Mouse (Mus musculus) urinary bladder, postnatal 14 days (tissue): Measurements from ENCODE around the gene Satb2.

Source experiments
- DNase-seq: peaks from one replicate; pipeline ENCODE4 v3.0.0; 2021; ENCODE audit warnings: low spot score

Gene Satb2

DNA sequence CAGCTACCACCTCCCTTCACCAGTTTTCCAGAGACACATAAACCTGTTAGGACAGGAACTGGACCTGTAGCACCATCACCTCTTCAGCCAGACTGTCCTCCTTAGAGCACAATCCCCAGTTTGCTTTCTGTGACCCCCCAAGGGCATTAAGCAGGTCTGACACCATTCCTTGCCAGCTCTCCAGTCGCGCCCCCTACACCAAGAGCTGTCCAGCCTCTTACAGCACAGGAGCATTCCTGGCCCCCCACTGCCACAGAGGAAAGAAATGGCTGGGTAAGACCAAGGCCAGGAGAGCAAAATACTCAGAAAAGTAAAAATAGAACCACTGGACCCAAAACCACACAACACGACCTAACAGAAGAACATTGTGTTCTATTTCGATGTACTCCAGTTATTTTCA, 48.4 kb downstream of the Satb2 start:
- DNase-seq: no peak

GRCm38 (mm10) chr1:56928731-56929130, 49.7 kb downstream of the Satb2 start:
- no peak for DNase-seq

DNA sequence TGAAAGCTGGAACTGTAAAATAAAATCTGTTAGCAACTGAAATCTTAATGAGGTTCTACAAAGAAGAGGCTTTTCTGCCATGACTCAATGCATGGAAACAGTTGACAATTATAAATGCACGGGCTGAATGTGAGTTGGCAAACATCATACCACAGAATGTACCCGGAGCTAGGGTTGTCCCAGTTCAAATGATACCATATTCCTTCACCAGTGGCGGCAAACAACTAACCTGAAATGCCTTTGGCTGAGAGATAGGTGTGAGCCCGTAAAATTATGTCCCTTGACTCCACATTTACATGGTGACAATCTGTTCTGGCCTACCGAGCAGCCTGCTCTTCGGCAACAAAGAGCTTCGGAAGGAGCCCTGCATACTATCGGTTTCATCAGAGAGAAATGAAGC, 58.0 kb downstream of the Satb2 start:
- no peak for DNase-seq

- no peak for DNase-seq
These were observed 64.2 kb downstream of the Satb2 start for GRCm38 (mm10) chr1:56914279-56914678.

GRCm38 (mm10) chr1:56900706-56901287, 77.7 kb downstream of the Satb2 start:
- no peak for DNase-seq

DNA sequence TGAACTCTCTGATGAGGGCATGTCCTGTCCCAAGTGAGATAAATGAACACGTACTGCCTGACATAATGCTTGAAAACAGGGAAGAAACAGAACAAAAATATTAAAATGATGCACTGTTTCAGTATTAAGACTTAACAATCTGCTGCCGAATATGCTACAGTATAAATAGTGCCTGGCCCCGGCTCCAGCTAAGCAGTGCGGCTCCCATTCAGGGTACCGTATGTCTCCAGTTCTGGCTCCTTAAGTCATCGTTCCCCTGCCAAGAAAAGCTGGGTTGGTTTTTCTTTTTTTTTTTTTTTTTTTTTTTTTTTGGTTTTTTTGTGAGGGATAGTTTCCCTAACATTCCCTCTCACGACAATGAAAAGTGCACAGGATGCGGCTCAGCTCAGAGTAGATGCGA, 78.3 kb downstream of the Satb2 start:
- DNase-seq: no peak

GRCm38 (mm10) chr1:56898606-56899396, 79.6 kb downstream of the Satb2 start:
- DNase-seq: no peak

DNA sequence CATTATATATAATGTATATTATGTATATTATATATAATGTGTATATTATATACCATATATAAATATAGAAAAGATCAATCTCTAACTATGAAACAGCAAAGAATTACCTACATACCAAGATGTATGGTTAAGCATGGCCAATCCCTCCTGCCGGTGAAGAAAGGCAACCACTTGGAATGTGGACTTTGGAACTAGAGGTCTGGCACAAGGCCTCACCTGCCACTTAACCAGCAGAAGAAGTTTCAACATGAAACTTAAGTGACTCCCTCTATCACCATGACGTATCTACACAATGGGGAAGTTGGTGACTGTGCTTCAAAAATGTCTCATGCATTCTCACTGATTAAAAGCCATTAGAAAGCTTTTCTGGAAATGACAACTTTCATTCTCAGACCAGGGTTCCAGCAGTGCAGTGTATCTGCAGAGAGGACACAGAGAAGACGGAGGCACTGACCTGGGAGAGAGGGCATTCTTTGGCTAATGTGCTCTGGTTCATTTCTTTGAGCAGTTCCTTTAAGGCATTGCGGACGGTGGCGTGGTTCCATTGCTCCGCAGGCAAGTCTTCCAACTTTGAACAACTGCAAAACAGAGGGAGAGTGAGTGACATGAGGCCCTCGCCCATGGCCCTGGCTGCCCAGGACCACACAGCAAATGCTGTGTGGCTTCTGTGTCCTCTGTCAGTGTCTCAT, 80.8 kb downstream of the Satb2 start:
- DNase-seq: no peak

GRCm38 (mm10) chr1:56896670-56897069, 81.8 kb downstream of the Satb2 start:
- no peak for DNase-seq

DNA sequence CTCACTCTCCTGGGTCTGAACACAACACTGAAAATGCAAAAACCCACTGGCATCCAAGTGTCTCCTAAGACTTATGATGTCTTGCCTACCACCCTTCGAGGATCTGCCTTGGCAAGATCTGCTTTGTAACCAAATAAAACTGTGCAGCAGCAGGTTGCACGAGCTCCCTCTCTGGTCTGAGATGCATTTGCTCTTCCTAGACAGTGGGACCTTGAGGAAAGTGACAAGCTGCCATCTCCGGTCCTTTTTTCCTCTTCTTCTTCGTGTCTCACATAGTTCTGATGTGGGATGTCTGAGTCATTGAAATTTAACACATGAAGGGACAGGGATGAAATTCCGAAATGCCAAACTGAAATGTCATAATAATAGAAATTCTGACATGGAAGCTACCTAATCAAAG, 85.7 kb downstream of the Satb2 start:
- DNase-seq: no peak

GRCm38 (mm10) chr1:56888939-56889338, 89.5 kb downstream of the Satb2 start:
- DNase-seq: no peak

- no peak for DNase-seq
These were observed 90.9 kb downstream of the Satb2 start for GRCm38 (mm10) chr1:56887524-56887923.

DNA sequence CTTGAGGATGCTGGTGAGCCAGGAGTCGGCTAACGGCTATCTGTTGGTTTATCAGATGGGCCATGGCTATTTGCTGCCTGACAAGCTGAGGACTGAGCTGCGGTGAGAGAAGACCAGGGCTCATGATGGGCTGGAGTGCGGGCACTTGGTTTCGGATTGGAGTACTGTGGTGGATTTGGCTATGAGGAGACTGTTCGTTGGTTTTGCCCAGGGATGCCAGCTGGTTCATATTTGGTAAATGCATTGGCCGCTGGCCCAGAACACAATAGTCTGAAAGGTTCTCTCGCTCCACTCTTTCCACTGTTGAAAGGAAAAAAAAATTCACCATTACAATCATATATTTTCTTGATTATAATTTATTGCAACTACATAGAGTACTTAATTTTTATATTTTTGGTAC, 107.0 kb downstream of the Satb2 start:
- no peak for DNase-seq

- DNase-seq: no peak
These were observed 113.2 kb downstream of the Satb2 start for GRCm38 (mm10) chr1:56865246-56865645.

GRCm38 (mm10) chr1:56862799-56863198, 115.7 kb downstream of the Satb2 start:
- no peak for DNase-seq

- DNase-seq: no peak
These were observed 121.2 kb downstream of the Satb2 start for GRCm38 (mm10) chr1:56857202-56857601.

DNA sequence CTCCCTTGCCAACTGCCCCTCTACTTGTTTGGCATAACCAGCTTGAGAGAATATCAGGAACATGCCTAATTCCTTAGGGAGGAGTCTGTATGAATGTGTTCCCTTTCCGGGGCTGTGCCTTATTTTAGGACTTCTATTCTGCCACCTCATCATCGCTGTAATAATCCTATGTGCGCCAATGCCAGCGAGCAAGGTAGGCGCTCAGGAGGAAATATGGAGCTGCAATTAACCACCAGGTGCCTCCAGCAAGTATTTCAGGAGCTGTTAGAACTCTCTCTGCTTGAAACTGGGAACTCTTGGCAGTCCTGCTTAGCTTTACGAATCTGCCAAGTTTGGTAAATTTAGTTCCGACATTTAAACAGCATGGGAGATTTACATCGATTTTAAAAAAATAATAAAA, 128.0 kb downstream of the Satb2 start:
- no peak for DNase-seq

DNA sequence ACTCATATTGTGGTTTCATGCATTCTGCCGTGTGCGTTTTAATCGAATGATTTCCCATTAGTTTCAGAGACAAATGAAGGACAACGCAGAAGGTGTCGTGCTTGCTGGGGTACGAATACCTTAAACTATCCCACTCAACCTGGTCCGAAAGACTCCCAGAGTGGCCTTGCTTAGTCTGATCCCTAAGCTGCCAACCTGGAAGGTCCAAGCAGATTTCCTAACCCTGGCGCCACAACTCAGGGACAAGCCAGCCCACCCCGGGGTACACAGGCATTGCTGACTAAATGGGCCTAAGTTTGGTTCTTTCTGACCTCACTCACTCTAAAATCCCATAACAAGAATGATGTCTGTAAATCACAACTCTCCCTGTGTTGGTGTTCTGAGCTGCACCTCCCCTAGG, 132.1 kb downstream of the Satb2 start:
- no peak for DNase-seq

DNA sequence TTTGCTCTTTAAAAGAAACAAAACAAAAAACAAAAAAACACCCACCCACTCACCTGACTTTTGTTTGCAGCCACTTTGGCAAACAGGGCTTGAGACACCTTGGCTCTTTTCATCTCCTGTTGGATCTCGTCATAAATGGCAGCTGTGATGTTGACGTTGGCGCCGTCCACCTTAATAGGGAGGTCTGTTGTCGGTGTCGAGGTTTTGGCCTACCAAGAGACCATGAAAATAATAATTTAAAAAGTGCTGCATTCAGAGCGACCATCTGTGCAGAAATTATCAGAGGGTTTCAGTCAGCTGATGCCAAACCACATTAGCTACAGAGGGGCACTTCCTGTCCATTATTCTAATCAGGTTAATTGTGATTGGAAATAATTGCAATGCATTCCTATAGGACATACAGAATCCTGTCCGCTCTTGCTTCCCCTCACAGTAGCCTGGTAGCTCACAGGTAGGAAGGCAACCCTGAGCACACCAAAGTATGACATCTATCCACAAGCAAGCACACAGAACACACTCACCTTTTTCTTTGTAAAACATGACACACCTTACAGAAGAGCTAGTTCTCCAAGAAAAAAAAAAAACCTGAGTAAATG, 132.8 kb downstream of the Satb2 start:
- no peak for DNase-seq

DNA sequence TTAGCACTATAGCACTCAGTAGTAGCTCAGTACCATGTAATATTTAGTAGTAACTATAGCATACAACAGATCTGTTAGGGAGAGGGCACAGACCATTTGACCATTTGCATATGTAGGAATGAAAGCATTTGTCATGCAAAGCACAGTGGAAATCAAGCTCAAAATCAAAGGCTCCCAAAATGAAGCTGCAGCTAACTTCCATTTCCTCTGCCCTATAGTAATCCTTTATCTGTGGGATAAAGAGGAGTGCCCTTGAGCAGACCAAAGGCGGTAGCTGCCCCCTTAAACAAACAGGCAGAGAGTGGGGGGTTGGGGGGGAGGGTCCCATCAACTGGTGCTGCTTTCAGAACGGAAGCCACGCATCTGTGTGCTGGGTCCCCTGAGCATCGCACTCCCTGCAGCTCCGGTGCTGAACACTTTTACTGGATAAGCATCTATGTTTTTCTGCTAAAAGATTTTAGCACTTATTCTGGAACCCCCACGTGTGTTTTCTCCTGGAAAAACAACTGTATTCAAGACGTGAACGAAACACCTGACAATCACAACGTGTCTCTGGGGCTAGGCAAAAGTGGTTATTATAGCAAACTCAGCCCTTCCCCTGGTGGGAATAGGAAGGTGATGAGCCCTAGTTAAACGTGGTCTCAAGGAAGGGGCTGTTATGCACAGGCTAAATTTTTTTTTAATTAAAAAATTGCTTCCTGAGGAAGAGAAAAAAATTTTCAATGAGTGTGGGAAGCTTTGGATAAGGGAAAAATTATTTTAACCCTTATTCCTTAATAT, 133.7 kb downstream of the Satb2 start:
- no peak for DNase-seq

DNA sequence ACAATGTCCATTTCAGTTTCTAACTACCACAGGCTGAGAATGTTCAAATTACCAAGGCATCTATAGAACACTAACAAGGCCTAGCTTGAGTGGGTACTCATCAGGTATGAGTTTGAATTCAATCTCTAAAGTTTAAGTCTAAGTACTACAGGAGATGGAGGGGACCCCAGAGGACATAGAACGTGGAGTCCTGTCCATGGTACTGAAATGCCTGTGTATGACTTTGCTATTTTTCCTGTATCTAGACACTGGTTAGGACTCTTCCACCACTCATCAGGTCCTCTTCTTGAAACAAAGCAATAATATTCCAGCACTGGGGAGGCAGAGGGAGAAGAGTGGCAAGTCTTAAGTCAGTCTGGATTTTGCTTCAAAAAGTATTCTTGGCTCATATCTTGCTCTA, 139.5 kb downstream of the Satb2 start:
- no peak for DNase-seq
